Mouse (Mus musculus): ENCODE measurements around the gene Ankrd33b. TPM values are rescaled to one million over a fixed set of nuclear protein-coding genes. Genes with fewer than 3 reads are reported as not detected.

The Ankrd33b gene
- total and polyA plus RNA-seq, 3 experiments = 1.1 to 1.9 (median 1.9) TPM

- DNase-seq = no peak
These were observed 63.2 kb downstream of the Ankrd33b start for GRCm38 (mm10) chr15:31304302-31304701.

DNA sequence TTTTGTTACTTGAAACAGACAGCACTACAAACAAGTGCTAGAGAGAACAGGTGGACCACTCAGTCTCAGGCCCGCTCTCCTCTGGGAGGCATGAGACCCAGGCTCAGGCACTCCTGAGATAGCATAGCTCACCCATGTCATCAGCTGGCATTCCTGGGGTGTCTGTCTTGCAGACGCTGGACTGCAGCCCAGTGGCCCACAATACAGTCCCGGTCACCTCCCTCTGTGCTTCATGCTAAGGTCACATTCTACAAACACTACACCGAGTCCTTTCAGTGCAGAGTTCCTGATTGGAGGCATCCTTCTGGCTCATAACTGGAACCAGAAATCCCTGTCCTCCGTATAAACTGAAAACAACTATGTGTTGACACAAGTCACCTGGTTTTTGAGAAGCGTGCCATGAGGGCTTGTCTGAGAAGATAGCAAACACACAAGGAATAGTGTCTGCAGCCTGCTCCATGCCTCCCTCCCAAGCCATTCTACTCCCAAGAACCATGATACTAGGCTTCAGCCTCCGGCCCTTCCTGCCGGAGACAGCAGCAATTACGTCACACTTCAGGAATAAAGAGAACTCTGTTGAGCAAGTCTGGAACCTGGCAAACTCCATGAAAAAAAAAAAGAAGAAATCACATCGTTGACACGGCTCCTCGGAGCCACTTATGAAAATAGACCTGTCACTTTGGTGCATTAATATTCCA lies 65.1 kb downstream of the Ankrd33b start:
- DNase-seq = no peak

DNA sequence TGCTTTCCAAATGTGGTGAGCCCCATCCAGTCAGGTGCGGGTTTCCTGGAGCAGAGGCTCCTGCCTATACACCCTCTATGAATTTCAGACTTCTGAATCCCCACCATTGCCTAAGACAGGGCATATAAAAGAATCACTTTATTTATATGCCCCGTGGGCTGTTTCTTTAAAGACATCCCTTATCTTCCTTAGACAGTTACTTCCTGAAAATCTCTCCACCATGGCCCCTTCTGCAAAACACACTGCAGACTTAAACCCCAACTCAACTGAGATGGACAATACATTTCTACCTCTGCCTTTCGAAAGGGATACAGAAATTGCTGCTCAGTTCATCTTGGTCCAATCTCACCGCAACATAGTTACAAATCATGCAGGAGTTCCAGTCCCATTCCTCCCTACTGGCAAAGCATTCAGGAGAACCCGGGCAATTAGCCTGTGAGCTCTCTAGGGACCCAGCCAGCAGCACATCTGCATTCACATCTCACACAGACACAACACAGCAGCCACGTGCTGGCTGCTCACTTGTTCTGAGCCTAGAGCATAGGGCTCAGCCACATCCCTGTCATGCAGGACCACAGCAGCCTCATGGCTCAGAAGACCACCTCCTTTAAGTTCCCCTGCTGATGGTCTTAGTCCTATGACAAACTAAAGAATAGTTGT lies 68.1 kb downstream of the Ankrd33b start:
- no peak for DNase-seq

- DNase-seq = no peak
These were observed 69.8 kb downstream of the Ankrd33b start for GRCm38 (mm10) chr15:31297777-31298137.

- DNase-seq = no peak
These were observed 70.4 kb downstream of the Ankrd33b start for GRCm38 (mm10) chr15:31296882-31297776.

GRCm38 (mm10) chr15:31294311-31294710 lies 73.2 kb downstream of the Ankrd33b start:
- no peak for DNase-seq

DNA sequence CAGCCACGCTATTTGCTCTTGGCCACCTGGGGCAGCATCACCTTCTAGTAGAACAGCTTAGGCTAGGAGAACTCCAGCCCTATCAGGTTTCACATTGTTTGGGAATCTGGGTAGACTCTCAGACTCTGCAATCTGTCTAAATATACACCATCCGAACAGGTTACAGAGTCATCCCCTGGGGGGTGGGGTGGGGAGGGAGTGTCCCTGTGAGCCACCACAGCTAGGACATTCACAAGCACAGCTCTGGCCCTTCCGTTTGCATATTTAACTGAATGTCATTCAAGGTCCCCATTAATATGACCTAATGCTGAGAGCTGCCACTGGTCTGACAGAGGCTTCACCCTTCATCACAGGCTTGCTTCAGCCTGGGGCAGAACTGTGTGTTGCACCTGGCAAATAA lies 74.9 kb downstream of the Ankrd33b start:
- no peak for DNase-seq

DNA sequence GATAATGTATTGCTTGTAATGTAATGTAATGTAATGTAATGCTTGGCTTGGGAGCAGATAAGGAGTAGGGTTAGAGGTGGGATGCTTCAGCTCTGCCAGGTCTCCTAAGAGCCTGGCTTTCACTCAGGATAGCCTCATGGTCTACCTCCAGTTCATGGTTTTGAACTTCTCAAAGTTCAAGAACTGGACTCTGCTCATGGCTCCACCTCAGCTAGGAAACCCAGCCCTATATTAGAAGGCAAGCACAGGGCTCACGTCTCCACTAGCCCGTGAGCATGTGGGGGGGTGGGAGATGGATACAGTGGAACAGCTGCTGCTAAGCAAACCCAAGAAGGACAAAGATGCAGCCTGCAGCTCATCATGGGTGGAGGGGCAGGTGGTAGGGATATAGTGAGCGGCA lies 81.8 kb downstream of the Ankrd33b start:
- no peak for DNase-seq

GRCm38 (mm10) chr15:31284922-31285631 lies 82.4 kb downstream of the Ankrd33b start:
- no peak for DNase-seq

- DNase-seq = no peak
These were observed 83.4 kb downstream of the Ankrd33b start for GRCm38 (mm10) chr15:31284142-31284541.

DNA sequence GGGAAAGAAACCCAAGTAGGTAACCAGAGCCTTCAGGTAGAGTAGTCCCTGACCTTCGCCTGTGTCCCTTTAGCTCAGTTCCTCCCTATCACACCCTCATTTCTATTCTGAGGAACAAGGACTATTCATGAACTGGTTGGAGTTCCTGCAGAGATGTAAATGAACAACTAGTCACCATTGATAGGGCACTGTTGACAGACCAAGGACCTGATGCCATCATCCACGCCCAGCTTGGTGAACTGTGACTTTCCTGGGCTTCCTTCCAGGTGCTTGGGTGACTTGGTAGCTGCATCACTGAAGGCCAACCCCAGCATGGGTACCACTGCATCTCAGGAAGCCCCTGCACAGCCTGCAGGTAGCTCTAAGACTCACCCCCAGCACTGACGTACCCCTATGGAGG lies 85.2 kb downstream of the Ankrd33b start:
- no peak for DNase-seq

- no peak for DNase-seq
These were observed 85.7 kb downstream of the Ankrd33b start for GRCm38 (mm10) chr15:31281830-31282229.

DNA sequence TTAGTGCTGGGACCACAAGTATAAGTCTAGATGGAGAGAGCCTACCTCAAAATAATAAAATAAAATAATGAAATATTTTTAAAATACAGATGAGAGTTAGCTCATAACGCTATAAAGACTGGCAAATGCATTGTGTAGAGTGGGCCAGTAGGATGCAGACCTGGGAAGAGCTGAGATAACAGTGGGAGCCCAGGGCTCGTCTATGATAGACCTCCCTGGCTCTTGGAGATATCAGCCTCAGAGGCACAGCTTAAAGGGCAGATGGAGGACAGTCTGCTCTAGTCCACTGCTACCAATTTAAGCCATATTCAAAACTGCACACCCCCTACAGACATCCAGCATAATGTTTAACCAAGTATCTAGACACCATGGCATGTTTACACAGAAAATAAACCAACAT lies 86.8 kb downstream of the Ankrd33b start:
- no peak for DNase-seq

- no peak for DNase-seq
These were observed 87.5 kb downstream of the Ankrd33b start for GRCm38 (mm10) chr15:31280059-31280458.

- no peak for DNase-seq
These were observed 87.9 kb downstream of the Ankrd33b start for GRCm38 (mm10) chr15:31279577-31280004.

DNA sequence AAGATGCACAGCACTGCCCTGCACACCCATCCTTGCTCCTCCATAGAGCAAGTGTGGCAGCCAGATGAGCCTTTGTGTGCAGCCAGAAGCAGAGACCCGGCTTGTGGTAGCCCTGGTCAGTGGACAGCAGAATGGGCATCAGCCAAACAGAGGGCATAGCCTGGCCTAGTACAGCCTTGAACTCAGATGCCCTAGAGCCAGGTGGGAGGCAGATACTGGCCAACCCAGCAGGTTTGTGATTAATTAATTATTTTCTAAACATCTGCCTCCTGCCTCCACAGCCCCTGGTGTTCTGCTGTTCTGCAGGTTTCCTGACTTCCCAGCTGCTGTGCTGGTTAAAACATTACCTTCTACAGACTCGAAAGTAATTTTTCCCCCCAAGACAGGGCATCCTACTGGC lies 88.4 kb downstream of the Ankrd33b start:
- DNase-seq = no peak

DNA sequence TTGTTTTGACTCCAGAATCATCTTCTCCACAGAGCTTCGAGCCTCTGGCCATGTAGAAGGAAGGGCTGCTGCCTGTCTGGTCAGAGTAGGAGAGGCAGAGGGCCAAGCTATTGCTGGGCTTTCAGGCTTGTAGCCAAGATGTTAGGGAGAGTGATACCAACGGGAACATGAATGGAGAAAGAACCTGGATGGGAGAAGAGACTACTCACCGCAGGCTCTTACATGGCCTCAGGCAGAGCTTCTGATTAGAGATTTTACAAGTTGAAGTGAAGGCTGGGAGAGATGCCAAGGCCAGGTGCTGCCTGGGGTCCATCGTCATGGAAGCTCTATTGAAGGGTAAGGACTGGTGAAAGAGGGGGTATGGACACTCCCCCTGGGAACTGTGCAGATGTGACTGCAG lies 89.4 kb downstream of the Ankrd33b start:
- DNase-seq = no peak

DNA sequence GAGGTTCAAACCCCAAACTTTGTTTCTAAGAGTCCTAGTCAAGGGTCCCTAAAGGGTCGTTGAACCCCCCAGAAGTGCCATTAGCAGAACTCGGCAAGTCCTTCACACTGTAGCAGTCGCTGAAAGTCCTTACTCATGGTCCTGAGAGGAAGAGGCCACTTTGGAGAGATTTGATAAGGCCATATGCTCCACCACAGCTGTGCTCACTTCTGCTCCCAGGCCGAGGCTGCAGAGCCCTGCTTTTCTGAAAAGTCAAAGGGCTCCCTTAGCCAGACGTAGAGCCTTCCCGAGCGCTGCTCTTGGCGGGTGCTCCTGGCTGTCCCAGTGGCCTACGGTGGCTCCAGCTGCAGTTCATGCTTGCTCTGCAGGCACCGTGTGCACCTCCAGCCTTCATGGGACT lies 94.0 kb downstream of the Ankrd33b start:
- DNase-seq = no peak

- DNase-seq = no peak
These were observed 94.8 kb downstream of the Ankrd33b start for GRCm38 (mm10) chr15:31272695-31273094.

DNA sequence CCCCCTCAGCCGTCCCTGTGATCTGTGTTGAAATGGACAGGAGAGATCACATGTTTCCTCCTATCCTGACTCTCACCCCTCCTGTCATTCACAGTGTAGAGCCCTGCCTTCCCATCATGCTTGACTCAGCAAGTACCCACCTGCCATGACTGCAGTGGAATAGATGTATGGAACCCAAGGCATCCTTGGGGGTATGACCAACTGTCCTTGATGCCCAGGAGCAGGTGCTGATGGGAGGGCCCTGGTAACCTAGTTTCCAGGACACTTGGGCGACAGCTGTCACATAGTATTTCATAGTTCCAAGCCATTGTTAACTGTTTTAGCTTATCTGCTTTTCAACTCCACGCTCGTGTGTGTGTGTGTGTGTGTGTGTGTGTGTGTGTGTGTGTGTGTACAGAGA lies 98.0 kb downstream of the Ankrd33b start:
- DNase-seq = no peak

GRCm38 (mm10) chr15:31268148-31268547 lies 99.4 kb downstream of the Ankrd33b start:
- no peak for DNase-seq

DNA sequence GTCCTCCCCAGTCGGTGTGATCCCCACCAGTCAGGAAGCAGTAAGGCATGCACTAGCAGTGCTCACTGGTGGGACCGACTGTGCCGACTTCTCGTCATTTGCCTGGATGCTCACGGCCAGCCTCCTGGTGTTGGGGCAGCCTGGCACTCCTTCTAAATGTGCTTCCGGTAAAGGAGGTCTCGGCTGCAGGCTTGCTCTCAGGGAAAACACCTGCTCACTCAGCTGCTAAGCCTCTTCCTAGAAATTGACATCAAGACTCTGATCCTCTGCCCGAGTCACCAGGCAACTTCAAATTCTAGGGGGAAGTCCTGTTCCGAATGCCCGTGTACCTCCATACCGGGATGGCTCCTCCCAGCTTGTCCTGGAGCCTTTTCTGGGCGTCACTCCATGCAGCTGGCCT lies 101.7 kb downstream of the Ankrd33b start:
- no peak for DNase-seq
